Mouse (Mus musculus) heart, embryonic 12.5 days (tissue): ENCODE measurements around the gene Prr13. TPM values are rescaled to one million over a fixed set of nuclear protein-coding genes. Genes with fewer than 3 reads are reported as not detected.

Source experiments
- ATAC-seq: fragments of 200-750 bp; cut with Nextera tagmentation; 2 replicates; pipeline ENCODE4 v1.8.0; 2017; ENCODE audit warnings: moderate TSS enrichment, moderate library complexity; ENCODE audit not compliant: insufficient number of reproducible peaks, low FRiP score
- H3K27ac ChIP-seq: fragments of 300-500 bp; sonication (generic); 2 replicates; pipeline ENCODE4 v1.5.1; 2016; ENCODE audit warnings: mild to moderate bottlenecking, moderate library complexity; ENCODE audit not compliant: poor library complexity, severe bottlenecking
- H3K27me3 ChIP-seq: fragments of 300-500 bp; sonication (generic); replicated peaks from 2 replicates; pipeline ENCODE4 v1.6.1; 2016; ENCODE audit warnings: mild to moderate bottlenecking, moderate library complexity
- H3K36me3 ChIP-seq: fragments of 300-500 bp; sonication (generic); 2 replicates; pipeline ENCODE4 v1.6.1; 2016; ENCODE audit warnings: mild to moderate bottlenecking, moderate library complexity
- H3K4me1 ChIP-seq: fragments of 300-500 bp; sonication (generic); replicated peaks from 2 replicates; pipeline ENCODE4 v1.6.1; 2016; ENCODE audit warnings: mild to moderate bottlenecking
- H3K4me2 ChIP-seq: fragments of 300-500 bp; sonication (generic); 2 replicates; pipeline ENCODE4 v1.6.1; 2016; ENCODE audit warnings: mild to moderate bottlenecking, moderate library complexity
- H3K4me3 ChIP-seq: fragments of 300-500 bp; sonication (generic); 2 replicates; pipeline ENCODE4 v1.5.1; 2016; ENCODE audit warnings: mild to moderate bottlenecking
- H3K9ac ChIP-seq: fragments of 300-500 bp; sonication (generic); 2 replicates; pipeline ENCODE4 v1.6.1; 2016; ENCODE audit warnings: mild to moderate bottlenecking, moderate library complexity
- H3K9me3 ChIP-seq: fragments of 300-500 bp; sonication (generic); replicated peaks from 2 replicates; pipeline ENCODE4 v1.6.1; 2016; ENCODE audit warnings: mild to moderate bottlenecking, moderate library complexity
- WGBS: fragments of 180-500 bp; shearing (Covaris S2); methylation state at CpG from one replicate; pipeline ENCODE4 v1.1.7; 2016; 5-methylcytosine and 5-hydroxymethylcytosine counted together
- polyA plus RNA-seq: library from polyadenylated mRNA; unstranded; fragments of >200 nt; fragmentation: Nextera tagmentation; extraction: Ambion mirVana; gene quantifications from 2 replicates; pipeline ENCODE4 v1.2.1, GENCODE M21; 2016

Gene Prr13
- polyA plus RNA-seq, 1 experiment from 2014 or later, result 116 TPM

- no peaks in the 10 kb centered on the region for H3K9me3 ChIP-seq
- peak overlapping the region; percentile 64 for H3K27ac ChIP-seq
- H3K9ac ChIP-seq, result peak overlapping the region; percentile 5; the same call in 1 of the 2 replicates
- H3K4me1 ChIP-seq, result peaks cover 19% of the 10 kb centered on the region
- WGBS, result 70% methylated on average over 12 of the region's 12 CpGs
- H3K36me3 ChIP-seq, result peaks cover 17% of the 10 kb centered on the region; the same call in 1 of the 2 replicates
- H3K4me2 ChIP-seq, result peak overlapping the region; percentile 66
- ATAC-seq, result no peak
- no peaks in the 10 kb centered on the region for H3K27me3 ChIP-seq
- peak overlapping the region; percentile 56 for H3K4me3 ChIP-seq
Observed at GRCm38 (mm10) chr15:102460409-102460808, 1.6 kb downstream of the Prr13 start.

DNA sequence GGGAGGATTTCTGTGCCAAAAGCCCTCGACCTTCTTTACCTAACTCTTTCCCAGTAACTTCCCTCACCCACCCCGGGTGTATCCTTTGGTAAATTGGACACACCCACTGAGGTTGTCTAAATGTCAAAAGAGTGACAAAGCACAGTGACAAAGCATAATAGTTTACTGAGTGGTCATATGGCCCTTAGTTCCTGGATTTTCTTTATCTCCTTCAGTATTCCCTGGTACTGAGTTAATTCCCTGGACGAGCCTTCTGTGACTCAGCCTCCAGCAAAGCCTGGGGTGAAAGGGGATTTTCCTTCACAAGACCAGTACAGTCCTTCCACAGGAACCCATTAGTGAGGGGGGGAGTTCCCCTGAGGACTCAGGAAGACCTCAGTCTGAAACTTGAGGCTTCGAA lies 2.1 kb downstream of the Prr13 start:
- H3K4me3 ChIP-seq, result peak overlapping the region; percentile 56
- H3K27me3 ChIP-seq, result no peaks in the 10 kb centered on the region
- peak; percentile 58; the same call in 1 of the 2 replicates for ATAC-seq
- peak overlapping the region; percentile 64; the same call in 1 of the 2 replicates for H3K27ac ChIP-seq
- H3K9me3 ChIP-seq, result no peaks in the 10 kb centered on the region
- peaks cover 19% of the 10 kb centered on the region for H3K4me1 ChIP-seq
- H3K9ac ChIP-seq, result 0 out of 2 replicates have a peak overlapping the region, but pooled peaks have one; percentile 5
- H3K36me3 ChIP-seq, result peaks cover 17% of the 10 kb centered on the region; the same call in 1 of the 2 replicates
- WGBS, result 51% methylated on average over 4 of the region's 4 CpGs
- peak overlapping the region; percentile 66 for H3K4me2 ChIP-seq

GRCm38 (mm10) chr15:102461430-102462075 lies 2.7 kb downstream of the Prr13 start:
- Histone ChIP-seq H3K4me2 (peak overlapping the region; percentile 66), H3K4me1 (peaks cover 19% of the 10 kb centered on the region), H3K9ac (no peak overlapping the region), H3K4me3 (peak overlapping the region; percentile 56; the same call in 1 of the 2 replicates), H3K36me3 (peaks cover 17% of the 10 kb centered on the region; the same call in 1 of the 2 replicates), H3K9me3 (no peaks in the 10 kb centered on the region), H3K27ac (peak overlapping the region; percentile 64; the same call in 1 of the 2 replicates), H3K27me3 (no peaks in the 10 kb centered on the region)
- ATAC-seq, result no peak
- WGBS, result 82% methylated on average over 9 of the region's 9 CpGs

DNA sequence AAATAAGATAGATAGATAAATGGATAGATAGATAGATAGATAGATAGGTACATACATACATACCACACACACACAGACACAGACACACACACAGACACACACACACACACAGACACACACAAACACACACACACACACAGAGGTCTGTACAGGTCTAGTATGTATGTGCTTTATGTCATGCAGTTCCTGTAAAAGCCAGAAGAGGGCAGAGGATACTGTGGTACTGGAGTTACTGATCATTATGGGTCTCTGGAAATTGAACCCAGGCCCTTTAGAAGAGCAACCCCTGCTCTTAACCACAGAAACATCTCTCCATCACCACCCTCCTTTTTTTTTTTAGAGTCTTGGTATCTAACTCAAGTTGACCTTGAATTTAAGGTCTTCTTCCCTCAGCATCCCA lies 4.8 kb downstream of the Prr13 start:
- no peak for ATAC-seq
- Histone ChIP-seq H3K27me3 (no peaks in the 10 kb centered on the region), H3K9ac (no peak overlapping the region), H3K4me2 (no peak overlapping the region), H3K9me3 (no peaks in the 10 kb centered on the region), H3K36me3 (peaks cover 17% of the 10 kb centered on the region; the same call in 1 of the 2 replicates), H3K4me1 (peaks cover 19% of the 10 kb centered on the region), H3K4me3 (no peak overlapping the region), H3K27ac (no peak overlapping the region)

DNA sequence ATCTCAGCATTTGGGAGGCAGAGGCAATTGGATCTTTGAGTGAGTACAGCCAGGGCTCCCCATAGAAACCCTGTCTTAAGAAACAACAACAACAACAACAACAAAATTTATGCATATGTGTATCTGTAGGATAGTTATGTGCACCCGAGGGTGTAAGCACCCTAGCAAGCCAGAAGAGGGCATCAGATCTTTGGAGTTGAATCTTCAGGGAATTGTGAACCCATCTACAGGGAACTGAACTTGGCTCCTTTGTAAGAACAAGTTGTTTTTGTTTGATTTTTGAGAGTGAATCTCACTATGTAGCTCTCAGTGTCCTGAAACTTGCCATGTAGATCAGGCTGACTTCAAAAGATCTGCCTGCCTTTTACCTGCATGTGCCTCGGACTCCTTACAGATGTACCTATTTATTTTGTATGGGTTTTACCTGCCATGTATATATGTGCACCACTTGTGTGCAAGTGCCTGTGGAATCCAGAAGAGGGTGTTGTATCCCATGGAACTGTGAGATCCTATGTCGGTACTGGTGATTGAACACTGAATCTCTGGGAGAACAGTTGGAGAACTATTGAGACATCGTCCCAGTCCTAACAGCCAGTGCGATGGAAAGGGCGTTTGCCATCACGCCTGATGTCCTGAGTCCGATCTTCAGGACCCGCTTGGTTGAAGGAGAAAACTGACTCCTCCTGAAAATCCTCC lies 10.0 kb downstream of the Prr13 start:
- H3K36me3 ChIP-seq, result peaks cover 4% of the 10 kb centered on the region; the same call in 1 of the 2 replicates
- 90% methylated on average over 9 of the region's 9 CpGs for WGBS
- H3K9ac ChIP-seq, result no peak overlapping the region
- no peak overlapping the region for H3K27ac ChIP-seq
- H3K4me3 ChIP-seq, result no peak overlapping the region
- no peak overlapping the region for H3K4me2 ChIP-seq
- peaks cover 6% of the 10 kb centered on the region; the same call in 1 of the 2 replicates for H3K4me1 ChIP-seq
- H3K9me3 ChIP-seq, result no peaks in the 10 kb centered on the region
- ATAC-seq, result no peak
- no peaks in the 10 kb centered on the region for H3K27me3 ChIP-seq

DNA sequence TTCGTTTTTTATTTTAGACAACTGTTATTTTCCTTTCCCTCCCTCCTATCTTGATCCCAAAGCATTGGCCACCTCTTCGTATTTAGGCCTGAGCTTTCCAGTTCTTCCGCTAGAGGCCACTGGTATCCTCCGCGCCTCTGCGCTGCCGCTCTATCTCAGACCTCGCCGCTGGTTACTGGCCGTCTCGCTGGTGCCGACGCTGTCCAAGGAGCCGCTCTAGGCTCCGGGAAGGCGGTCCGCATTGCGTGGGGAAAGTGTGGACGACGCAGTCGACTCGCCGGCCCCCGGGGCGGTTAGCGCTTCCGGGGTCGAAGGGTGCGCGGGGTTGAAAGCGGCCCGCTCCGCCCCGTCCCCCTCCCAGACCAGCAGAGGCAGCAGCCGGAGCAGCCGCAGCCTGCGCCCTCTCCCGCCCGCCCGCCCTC lies 11.4 kb downstream of the Prr13 start, which contains the start of gene Pcbp2:
Pcbp2 (plus strand) TSS at position 357 of the 422 bp plus-strand sequence.
- H3K9me3 ChIP-seq, result no peaks in the 10 kb centered on the region
- peaks cover 16% of the 10 kb centered on the region for H3K36me3 ChIP-seq
- WGBS, result under 1% methylated on average over 35 of the region's 40 CpGs

GRCm38 (mm10) chr15:102470605-102471294 lies 11.9 kb downstream of the Prr13 start:
- Histone ChIP-seq H3K4me3 (peak overlapping the region; percentile 81), H3K4me1 (peaks cover 6% of the 10 kb centered on the region; the same call in 1 of the 2 replicates), H3K36me3 (peaks cover 22% of the 10 kb centered on the region), H3K27ac (peak overlapping the region; percentile 99), H3K4me2 (peak overlapping the region; percentile 62), H3K27me3 (no peaks in the 10 kb centered on the region), H3K9ac (peak overlapping the region; percentile 98), H3K9me3 (no peaks in the 10 kb centered on the region)
- 0% methylated on average over 25 of the region's 67 CpGs for WGBS
- ATAC-seq, result peak; percentile 75

More for the DNA sequence above, 11.4 kb downstream of the Prr13 start, which contains the start of gene Pcbp2:
- Histone ChIP-seq H3K4me3 (peak within 1 kb of the TSS; percentile 81), H3K27ac (peak within 1 kb of the TSS; percentile 99), H3K4me1 (peaks cover 6% of the 10 kb centered on the region; the same call in 1 of the 2 replicates), H3K27me3 (no peaks in the 10 kb centered on the region), H3K4me2 (peak within 1 kb of the TSS; percentile 62), H3K9ac (peak within 1 kb of the TSS; percentile 98)
- peak; percentile 98 for ATAC-seq

DNA sequence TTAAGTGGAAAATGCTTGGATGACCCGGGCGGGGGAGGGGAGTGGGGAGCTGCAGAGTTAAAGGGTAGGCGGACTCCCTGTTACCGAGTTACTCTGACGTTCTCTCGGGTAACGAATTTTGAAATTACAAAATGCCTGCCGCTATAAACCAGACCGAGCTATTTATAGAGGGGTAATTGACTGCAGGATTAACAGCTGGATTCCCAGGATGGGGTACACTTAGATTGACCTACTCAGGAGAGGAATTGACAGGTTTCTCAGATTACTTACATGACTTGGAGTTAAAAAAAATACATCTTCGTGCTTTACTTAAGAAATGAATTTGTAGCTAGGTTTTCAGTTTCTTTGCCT lies 12.4 kb downstream of the Prr13 start:
- H3K27me3 ChIP-seq, result no peaks in the 10 kb centered on the region
- no peaks in the 10 kb centered on the region for H3K9me3 ChIP-seq
- H3K27ac ChIP-seq, result peak overlapping the region; percentile 99
- peaks cover 6% of the 10 kb centered on the region; the same call in 1 of the 2 replicates for H3K4me1 ChIP-seq
- 0% methylated on average over 10 of the region's 10 CpGs for WGBS
- H3K4me2 ChIP-seq, result peak overlapping the region; percentile 62
- H3K36me3 ChIP-seq, result peaks cover 27% of the 10 kb centered on the region
- H3K4me3 ChIP-seq, result peak overlapping the region; percentile 81
- ATAC-seq, result no peak
- H3K9ac ChIP-seq, result peak overlapping the region; percentile 98

DNA sequence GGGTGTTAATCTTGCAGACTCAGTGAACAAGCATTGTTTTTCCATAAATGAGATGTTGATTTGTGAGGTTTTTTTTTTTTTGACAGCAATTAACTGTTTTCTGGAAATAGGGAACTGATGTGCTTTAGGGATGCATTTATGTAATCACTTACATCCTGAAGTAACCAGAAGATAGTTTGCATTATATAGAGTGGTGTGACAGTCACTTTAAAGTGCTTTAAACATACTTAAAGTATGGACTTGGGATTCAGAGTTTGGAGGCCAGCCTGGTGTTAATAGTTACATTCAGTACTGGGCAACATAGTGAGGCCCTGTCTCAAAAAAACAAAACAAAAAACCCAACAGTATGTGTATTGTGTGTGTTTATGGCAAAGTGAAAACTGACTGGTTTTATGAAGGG lies 12.9 kb downstream of the Prr13 start:
- H3K9me3 ChIP-seq, result no peaks in the 10 kb centered on the region
- no peak for ATAC-seq

GRCm38 (mm10) chr15:102473246-102473645 lies 14.4 kb downstream of the Prr13 start:
- WGBS, result 71% methylated on average over 2 of the region's 2 CpGs
- H3K36me3 ChIP-seq, result peaks cover 43% of the 10 kb centered on the region
- H3K4me2 ChIP-seq, result peak overlapping the region; percentile 28; the same call in 1 of the 2 replicates

More for the DNA sequence above, 12.9 kb downstream of the Prr13 start:
- no peaks in the 10 kb centered on the region for H3K27me3 ChIP-seq
- peak overlapping the region; percentile 81 for H3K4me3 ChIP-seq
- peaks cover 6% of the 10 kb centered on the region; the same call in 1 of the 2 replicates for H3K4me1 ChIP-seq
- H3K4me2 ChIP-seq, result peak overlapping the region; percentile 64
- H3K9ac ChIP-seq, result peak overlapping the region; percentile 56
- no peak overlapping the region for H3K27ac ChIP-seq
- H3K36me3 ChIP-seq, result peaks cover 31% of the 10 kb centered on the region

More at GRCm38 (mm10) chr15:102473246-102473645, 14.4 kb downstream of the Prr13 start:
- Histone ChIP-seq H3K9ac (no peak overlapping the region), H3K27ac (no peak overlapping the region), H3K4me1 (peaks cover 6% of the 10 kb centered on the region; the same call in 1 of the 2 replicates), H3K27me3 (no peaks in the 10 kb centered on the region), H3K9me3 (no peaks in the 10 kb centered on the region), H3K4me3 (no peak overlapping the region)
- ATAC-seq, result no peak
